Mouse (Mus musculus): Measurements from ENCODE around the gene Rbm5.

Gene Rbm5

DNA sequence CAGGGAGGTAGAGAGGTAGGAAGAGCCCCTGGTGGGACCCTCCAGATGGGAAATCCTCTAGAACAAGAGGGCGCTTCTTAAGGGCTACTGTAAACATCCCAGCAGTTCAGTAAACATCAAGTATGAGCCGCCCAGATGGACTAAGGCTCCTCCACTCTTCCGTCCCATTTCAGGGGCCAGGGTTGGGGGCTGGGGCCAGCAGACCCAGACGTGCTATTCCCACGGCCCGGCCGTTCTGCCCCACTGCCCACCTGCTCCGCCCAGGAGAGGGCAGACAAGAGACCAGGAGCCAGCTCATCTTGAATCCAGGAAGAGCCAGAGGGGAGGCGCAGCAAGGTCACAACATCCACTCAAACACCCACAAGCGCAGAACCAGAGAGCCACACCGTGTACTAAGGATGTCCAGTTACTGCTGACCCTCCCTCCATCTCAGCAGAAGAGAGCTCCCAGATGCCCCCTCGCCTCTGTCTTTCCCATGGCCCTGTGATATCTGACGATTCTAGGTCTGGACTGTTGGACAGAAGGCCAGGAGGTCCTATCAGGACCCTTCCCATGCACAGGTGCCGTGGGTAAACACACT is 72.1 kb downstream of the Rbm5 start:
- DNase-seq: peak; percentile 64

DNA sequence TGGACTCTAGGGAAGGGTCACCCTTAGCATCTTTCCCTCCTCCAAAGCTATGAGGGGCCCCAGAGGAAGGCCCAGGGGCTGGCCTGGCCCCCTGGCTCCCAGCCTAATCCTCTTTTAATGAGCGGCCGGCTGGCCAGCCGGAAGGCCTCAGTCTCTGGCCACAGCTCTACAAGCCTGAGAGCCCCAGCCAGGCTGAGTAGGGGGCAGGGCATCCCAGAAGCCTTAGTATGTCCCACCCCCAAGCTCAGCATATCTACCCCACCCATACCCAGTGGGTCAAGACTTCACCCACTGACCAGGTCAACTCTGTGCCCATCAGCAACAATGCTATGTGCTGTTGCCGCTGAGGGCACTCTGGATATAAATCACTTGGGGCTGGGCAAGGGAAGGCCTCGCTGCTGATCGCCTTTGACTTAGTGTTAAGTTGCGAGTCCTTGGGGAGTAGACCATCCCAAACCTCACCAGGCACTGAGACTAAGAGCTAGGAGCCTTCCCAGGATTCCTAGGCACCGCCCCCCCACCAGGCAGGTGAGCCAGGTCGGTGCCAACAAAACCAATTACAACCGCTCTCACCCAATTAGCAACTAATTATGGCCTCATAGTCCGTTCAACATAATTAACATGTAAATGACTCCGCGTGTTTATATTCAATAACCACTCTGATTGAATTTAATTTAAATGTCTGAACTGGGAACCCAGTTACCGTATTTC is 72.8 kb downstream of the Rbm5 start:
- no peak for DNase-seq

DNA sequence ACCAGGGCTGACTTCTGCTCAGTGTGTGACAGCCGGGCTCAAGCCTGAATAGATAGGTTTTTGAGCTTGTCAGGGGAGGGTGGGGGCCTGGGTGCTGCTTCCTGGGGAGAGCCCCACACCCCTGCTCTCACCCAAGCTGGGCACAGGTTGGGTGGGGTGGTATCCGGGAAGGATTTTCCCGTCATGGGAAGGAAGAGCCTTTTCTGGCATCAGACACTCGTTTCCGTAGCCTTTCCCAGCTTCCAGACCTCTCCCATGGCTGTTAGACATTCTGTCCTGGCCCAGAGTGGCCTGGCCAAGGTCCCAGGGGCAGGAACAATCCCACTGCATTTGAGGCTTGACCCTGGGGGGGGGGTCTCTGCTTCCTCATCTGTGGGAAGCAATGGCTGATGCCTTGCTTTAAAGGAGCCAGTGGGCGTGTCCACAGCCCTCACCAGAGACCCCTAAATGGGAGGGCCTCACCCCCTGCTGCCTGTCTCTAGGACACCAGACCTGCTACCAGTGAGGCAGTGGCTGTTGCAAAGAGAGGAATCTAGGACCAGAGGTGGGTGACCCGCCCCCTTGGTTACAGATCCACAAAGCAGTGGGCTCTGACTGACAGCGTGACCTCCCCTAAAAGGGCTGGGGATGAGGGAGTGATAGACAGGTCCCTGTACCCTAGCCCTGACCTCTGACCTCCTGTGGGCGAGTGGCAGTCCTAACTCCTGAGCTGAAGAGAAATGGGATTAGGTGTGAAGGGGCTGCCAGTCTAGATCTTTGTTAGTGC is 73.8 kb downstream of the Rbm5 start:
- DNase-seq: peak; percentile 65

DNA sequence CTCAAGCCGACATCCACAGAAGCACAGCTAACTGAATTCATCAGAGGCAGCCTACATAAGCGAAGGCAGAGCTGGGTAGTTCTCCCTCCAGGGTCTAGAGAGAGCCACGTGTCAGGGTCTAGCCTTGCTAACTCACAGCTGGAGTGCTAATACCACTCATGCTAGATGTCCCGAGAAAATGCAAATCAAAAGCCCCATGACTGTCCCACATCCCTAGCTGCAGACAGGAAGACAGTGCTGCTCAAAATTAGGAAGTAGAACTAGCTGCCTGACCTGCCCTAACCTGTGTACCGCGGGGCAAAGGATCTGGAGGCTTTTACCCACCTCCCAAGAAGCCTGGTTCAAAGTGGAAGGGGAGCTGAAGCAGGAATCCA is 74.7 kb downstream of the Rbm5 start:
- no peak for DNase-seq

DNA sequence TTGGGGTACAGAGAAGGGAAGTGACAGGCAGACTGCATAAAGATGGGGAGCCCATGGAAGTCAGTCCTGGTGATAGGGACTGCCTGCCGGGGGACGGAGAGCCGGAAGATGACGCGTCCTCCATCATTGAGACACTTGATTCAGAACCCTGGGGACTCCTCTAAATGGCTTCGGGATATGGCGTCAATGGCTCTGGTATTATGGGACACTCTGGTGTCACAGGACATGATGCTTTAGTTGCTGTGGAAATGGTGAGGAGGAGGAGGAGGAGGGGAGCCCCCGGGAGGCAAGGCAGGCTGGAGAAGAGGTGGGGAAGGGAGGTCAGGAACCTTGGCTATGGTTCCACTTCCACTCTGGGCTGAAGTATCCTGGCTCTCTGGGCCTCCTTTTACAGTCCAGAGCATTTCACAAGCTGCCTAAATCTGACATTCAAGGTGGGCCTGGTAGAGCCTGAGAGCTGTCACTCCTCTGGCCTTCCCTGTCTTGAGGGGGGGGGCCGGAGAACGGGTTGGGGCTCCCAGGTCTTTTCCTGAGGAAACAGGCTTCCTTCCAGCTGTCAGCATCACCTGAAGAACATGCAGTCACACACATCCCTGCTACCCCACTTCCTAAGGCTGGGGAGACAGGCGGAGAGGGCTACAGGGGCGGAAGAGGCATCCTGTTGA is 75.2 kb downstream of the Rbm5 start:
- peak; percentile 63 for DNase-seq

DNA sequence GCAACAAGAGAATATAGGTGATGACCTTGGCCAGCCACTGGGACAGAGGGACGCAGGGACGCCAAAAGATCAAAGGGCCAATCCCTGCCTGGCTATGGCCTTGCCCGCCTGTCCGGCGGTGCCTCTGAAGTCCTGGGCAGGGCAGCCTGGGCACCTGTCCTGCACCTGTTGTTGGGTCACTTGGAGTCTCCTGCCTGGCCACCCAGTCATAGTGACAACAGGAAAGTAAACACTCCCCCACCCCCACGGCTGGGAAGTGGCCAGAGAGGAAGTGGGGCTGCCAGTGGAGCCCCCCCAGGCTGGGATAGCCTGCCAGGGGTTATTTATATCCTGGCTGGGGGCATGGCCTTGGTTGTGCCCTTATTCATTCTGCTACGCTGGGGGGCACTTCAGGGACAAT is 76.2 kb downstream of the Rbm5 start:
- no peak for DNase-seq

DNA sequence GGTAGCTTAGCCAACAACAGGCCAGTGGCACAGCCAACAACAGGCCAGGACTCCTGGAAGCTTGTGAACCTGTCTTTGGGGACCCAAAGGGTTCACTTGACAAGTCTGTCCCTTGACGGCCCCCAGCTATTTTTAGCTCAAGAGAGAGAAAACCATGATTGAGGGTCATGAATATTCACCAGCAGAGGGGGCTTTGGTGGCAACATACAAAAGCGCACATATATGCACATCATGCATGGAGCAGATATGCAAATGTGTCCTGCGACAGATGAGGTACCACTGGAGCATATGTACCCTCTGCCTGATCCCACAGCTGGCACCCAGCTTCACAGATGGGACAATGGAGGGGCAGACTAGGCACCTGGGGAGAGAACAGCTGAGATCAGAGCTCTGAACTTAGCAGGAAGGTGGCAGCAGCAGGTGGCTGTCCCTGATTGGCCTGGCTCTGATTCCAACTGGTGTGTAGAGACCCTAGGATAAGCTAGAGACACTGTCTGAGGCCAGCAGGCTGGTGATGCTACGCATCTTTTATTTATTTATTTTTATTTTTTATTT is 77.3 kb downstream of the Rbm5 start:
- DNase-seq: no peak

DNA sequence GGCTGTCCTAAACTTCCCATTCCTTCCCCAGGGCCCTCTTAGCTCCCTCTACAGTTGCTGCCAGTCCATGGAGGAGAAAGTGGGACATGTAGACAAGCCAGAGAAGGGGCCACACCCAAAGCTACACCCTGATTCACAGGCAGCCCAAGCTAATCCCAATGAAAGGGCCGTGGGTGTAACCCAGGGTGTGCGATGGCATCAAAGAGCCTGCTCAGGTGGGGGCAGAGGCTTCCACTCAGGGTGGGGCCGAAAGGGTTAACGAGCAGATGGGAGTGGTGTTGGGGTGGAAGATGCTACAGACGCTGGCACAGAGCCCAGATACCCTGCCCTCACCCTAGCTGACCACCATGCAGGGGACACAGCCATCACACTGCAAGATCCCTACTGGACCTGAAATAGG is 78.0 kb downstream of the Rbm5 start:
- DNase-seq: no peak

DNA sequence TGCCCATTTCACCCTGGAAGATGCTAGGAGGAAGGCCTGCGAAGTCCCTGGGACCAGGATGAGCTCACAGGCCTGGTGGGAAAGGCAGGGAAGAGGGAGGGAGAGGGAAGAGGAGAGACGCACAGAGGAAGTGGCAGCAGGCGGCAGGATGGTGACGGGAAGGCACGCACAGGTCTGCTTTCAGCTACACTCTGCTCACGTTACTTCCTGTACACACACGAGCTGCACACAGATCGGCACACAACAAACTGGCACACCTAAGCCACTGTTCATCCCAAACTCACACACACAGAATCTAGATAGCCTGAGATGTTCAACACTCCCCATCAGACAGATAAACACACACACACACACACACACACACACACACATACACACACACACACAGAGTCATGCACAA is 80.4 kb downstream of the Rbm5 start:
- no peak for DNase-seq

Data from kidney, postnatal 14 days (tissue).